Mouse (Mus musculus) forebrain, embryonic 10.5 days (tissue): Measurements from ENCODE around the gene Gm21083. TPM values are rescaled to one million over a fixed set of nuclear protein-coding genes. Genes with fewer than 3 reads are reported as not detected.

Experiments used
- polyA plus RNA-seq: library from polyadenylated mRNA; unstranded; fragments of >200 nt; fragmentation: Nextera tagmentation; extraction: Ambion mirVana; gene quantifications from 2 replicates; pipeline ENCODE4 v1.2.1, GENCODE M21; 2016

The Gm21083 gene
- polyA plus RNA-seq, 1 experiment from 2014 or later, result not detected

Other genes starting within 250 kb of the Gm21083 start
- gene Gm21149, start 100.8 kb upstream of the Gm21083 start, polyA plus RNA-seq, result not detected in 2 replicates
- gene Gm21190, start 48.1 kb upstream of the Gm21083 start, polyA plus RNA-seq, result not detected in 2 replicates
- gene Speer4d, start 41.7 kb downstream of the Gm21083 start, polyA plus RNA-seq, result not detected in 2 replicates
- gene 4930572O03Rik, start 79.7 kb downstream of the Gm21083 start, polyA plus RNA-seq, result not detected in 2 replicates
- not detected in 2 replicates for gene Speer4c, start 136.9 kb downstream of the Gm21083 start, polyA plus RNA-seq